Mouse (Mus musculus) neutrophil, adult 5-6 weeks (primary cell): ENCODE measurements around the gene Ankrd10. TPM values are rescaled to one million over a fixed set of nuclear protein-coding genes. Genes with fewer than 3 reads are reported as not detected.

Source experiments
- ATAC-seq: fragments of 151-379, 151-347 bp; 2 replicates; pipeline ENCODE4 v1.8.0; 2017; ENCODE audit warnings: mild to moderate bottlenecking, moderate TSS enrichment; ENCODE audit not compliant: insufficient number of reproducible peaks, poor library complexity, low FRiP score, severe bottlenecking; ENCODE audit errors: extremely low read depth
- total RNA-seq: library from RNA; stranded (forward); fragments of 200-1000 nt; gene quantifications from 2 replicates; pipeline ENCODE4 v1.2.3, GENCODE M21; 2017

Gene Ankrd10
- total RNA-seq, 1 experiment from 2014 or later: 62.0 TPM

GRCm38 (mm10) chr8:11618063-11618462, 17.5 kb downstream of the Ankrd10 start:
- no peak for ATAC-seq

- ATAC-seq: peak; percentile 79
Measured at GRCm38 (mm10) chr8:11616294-11616693, 19.3 kb downstream of the Ankrd10 start.

- no peak for ATAC-seq
Measured at GRCm38 (mm10) chr8:11614126-11614835, 21.3 kb downstream of the Ankrd10 start.

- ATAC-seq: no peak
Measured at GRCm38 (mm10) chr8:11608848-11609247, 26.7 kb downstream of the Ankrd10 start.

GRCm38 (mm10) chr8:11602006-11602680, 33.4 kb downstream of the Ankrd10 start:
- ATAC-seq: peak; percentile 82

GRCm38 (mm10) chr8:11600301-11600951, 35.1 kb downstream of the Ankrd10 start:
- no peak for ATAC-seq

GRCm38 (mm10) chr8:11593222-11593884, 42.2 kb downstream of the Ankrd10 start:
- no peak for ATAC-seq

- no peak for ATAC-seq
Measured at GRCm38 (mm10) chr8:11592296-11592695, 43.3 kb downstream of the Ankrd10 start.

- no peak for ATAC-seq
Measured at GRCm38 (mm10) chr8:11591837-11592236, 43.7 kb downstream of the Ankrd10 start.

GRCm38 (mm10) chr8:11586374-11586745, 49.2 kb downstream of the Ankrd10 start:
- ATAC-seq: no peak

GRCm38 (mm10) chr8:11585513-11586373, 49.8 kb downstream of the Ankrd10 start:
- ATAC-seq: no peak

- no peak for ATAC-seq
Measured at GRCm38 (mm10) chr8:11575604-11576384, 59.8 kb downstream of the Ankrd10 start.

GRCm38 (mm10) chr8:11574911-11575603, 60.5 kb downstream of the Ankrd10 start:
- no peak for ATAC-seq

GRCm38 (mm10) chr8:11572428-11572827, 63.1 kb downstream of the Ankrd10 start:
- ATAC-seq: no peak

GRCm38 (mm10) chr8:11571950-11572349, 63.6 kb downstream of the Ankrd10 start:
- no peak for ATAC-seq

GRCm38 (mm10) chr8:11570742-11571141, 64.8 kb downstream of the Ankrd10 start:
- ATAC-seq: no peak

GRCm38 (mm10) chr8:11569260-11570097, 66.1 kb downstream of the Ankrd10 start:
- no peak for ATAC-seq
